Mouse (Mus musculus): Measurements from ENCODE around the gene Azin2. TPM values are rescaled to one million over a fixed set of nuclear protein-coding genes. Genes with fewer than 3 reads are reported as not detected.

The Azin2 gene
- polyA plus RNA-seq, 1 experiment, result 7.6 TPM

GRCm38 (mm10) chr4:128900484-128900883 is 61.8 kb downstream of the Azin2 start:
- 95% methylated on average over 14 of the region's 14 CpGs for WGBS
- no peaks in the 10 kb centered on the region for H3K36me3 ChIP-seq (ENCODE audit: control insufficient read depth, insufficient read depth, low read length)
- H3K27ac ChIP-seq (ENCODE audit: control insufficient read depth, insufficient read depth, low read length), result no peak overlapping the region
- no peaks in the 10 kb centered on the region for H3K27me3 ChIP-seq (ENCODE audit: control insufficient read depth, insufficient read depth, low read length)
- peaks cover 7% of the 10 kb centered on the region for H3K4me1 ChIP-seq (replicated peaks; ENCODE audit: control insufficient read depth, insufficient read depth, low read length)
- H3K4me3 ChIP-seq (ENCODE audit: control insufficient read depth, insufficient read depth, low read length), result no peak overlapping the region
- TF ChIP-seq POLR2A (IDR thresholded peaks at IDR 0.05; ENCODE audit: control insufficient read depth, extremely low read depth, insufficient read depth, low read length, poor library complexity) (no peak), CTCF (IDR thresholded peaks at IDR 0.05; ENCODE audit: borderline replicate concordance, control insufficient read depth, extremely low read depth, insufficient read depth, low read length, poor library complexity) (no peak)
- DNase-seq, result no peak

DNA sequence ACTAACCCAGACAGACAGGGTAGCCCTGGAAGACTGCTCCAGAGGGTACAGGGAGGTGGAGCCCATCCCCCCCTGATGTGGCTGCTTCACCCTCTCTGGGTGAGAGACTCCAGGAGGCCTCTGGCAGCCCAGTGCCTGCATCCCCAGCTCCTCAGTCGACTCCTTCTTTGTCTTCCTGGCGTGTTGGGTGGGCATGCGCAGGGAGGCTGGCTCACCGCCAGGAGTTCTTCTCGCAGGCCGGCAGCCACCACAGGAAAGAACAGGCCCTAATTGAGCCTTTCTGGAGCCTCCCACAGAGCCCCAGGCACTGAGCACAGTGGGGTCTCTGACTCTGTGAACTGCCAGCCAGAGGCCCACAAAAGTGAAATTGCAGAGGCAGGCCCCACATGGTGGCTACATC is 62.9 kb downstream of the Azin2 start:
- WGBS, result 19% methylated on average over 6 of the region's 6 CpGs
- TF ChIP-seq POLR2A (IDR thresholded peaks at IDR 0.05; ENCODE audit: control insufficient read depth, extremely low read depth, insufficient read depth, low read length, poor library complexity), result no peak
- no peak for TF ChIP-seq CTCF (IDR thresholded peaks at IDR 0.05; ENCODE audit: borderline replicate concordance, control insufficient read depth, extremely low read depth, insufficient read depth, low read length, poor library complexity)
- Histone ChIP-seq H3K36me3 (ENCODE audit: control insufficient read depth, insufficient read depth, low read length) (no peaks in the 10 kb centered on the region), H3K4me1 (replicated peaks; ENCODE audit: control insufficient read depth, insufficient read depth, low read length) (peaks cover 7% of the 10 kb centered on the region), H3K27me3 (ENCODE audit: control insufficient read depth, insufficient read depth, low read length) (no peaks in the 10 kb centered on the region), H3K4me3 (ENCODE audit: control insufficient read depth, insufficient read depth, low read length) (no peak overlapping the region), H3K27ac (ENCODE audit: control insufficient read depth, insufficient read depth, low read length) (no peak overlapping the region)
- no peak for DNase-seq

- H3K4me1 ChIP-seq (replicated peaks; ENCODE audit: control insufficient read depth, insufficient read depth, low read length), result peaks cover 7% of the 10 kb centered on the region
- 73% methylated on average over 7 of the region's 7 CpGs for WGBS
- no peak overlapping the region for H3K27ac ChIP-seq (ENCODE audit: control insufficient read depth, insufficient read depth, low read length)
- H3K27me3 ChIP-seq (ENCODE audit: control insufficient read depth, insufficient read depth, low read length), result no peaks in the 10 kb centered on the region
- DNase-seq, result no peak
- no peak overlapping the region for H3K4me3 ChIP-seq (ENCODE audit: control insufficient read depth, insufficient read depth, low read length)
- no peak for TF ChIP-seq CTCF (IDR thresholded peaks at IDR 0.05; ENCODE audit: borderline replicate concordance, control insufficient read depth, extremely low read depth, insufficient read depth, low read length, poor library complexity)
- TF ChIP-seq POLR2A (IDR thresholded peaks at IDR 0.05; ENCODE audit: control insufficient read depth, extremely low read depth, insufficient read depth, low read length, poor library complexity), result no peak
- no peaks in the 10 kb centered on the region for H3K36me3 ChIP-seq (ENCODE audit: control insufficient read depth, insufficient read depth, low read length)
Observed at GRCm38 (mm10) chr4:128897911-128898421, 64.3 kb downstream of the Azin2 start.

- TF ChIP-seq POLR2A (IDR thresholded peaks at IDR 0.05; ENCODE audit: control insufficient read depth, extremely low read depth, insufficient read depth, low read length, poor library complexity) (no peak), CTCF (IDR thresholded peaks at IDR 0.05; ENCODE audit: borderline replicate concordance, control insufficient read depth, extremely low read depth, insufficient read depth, low read length, poor library complexity) (no peak)
- Histone ChIP-seq H3K4me3 (ENCODE audit: control insufficient read depth, insufficient read depth, low read length) (no peak overlapping the region), H3K27me3 (ENCODE audit: control insufficient read depth, insufficient read depth, low read length) (no peaks in the 10 kb centered on the region), H3K4me1 (replicated peaks; ENCODE audit: control insufficient read depth, insufficient read depth, low read length) (peaks cover 7% of the 10 kb centered on the region), H3K27ac (ENCODE audit: control insufficient read depth, insufficient read depth, low read length) (no peak overlapping the region), H3K36me3 (ENCODE audit: control insufficient read depth, insufficient read depth, low read length) (no peaks in the 10 kb centered on the region)
- DNase-seq, result no peak
- 98% methylated on average over 10 of the region's 10 CpGs for WGBS
Observed at GRCm38 (mm10) chr4:128896667-128897066, 65.6 kb downstream of the Azin2 start.

GRCm38 (mm10) chr4:128895841-128896240 is 66.4 kb downstream of the Azin2 start:
- H3K36me3 ChIP-seq (ENCODE audit: control insufficient read depth, insufficient read depth, low read length), result no peaks in the 10 kb centered on the region
- no peaks in the 10 kb centered on the region for H3K27me3 ChIP-seq (ENCODE audit: control insufficient read depth, insufficient read depth, low read length)
- H3K4me3 ChIP-seq (ENCODE audit: control insufficient read depth, insufficient read depth, low read length), result no peak overlapping the region
- peaks cover 7% of the 10 kb centered on the region for H3K4me1 ChIP-seq (replicated peaks; ENCODE audit: control insufficient read depth, insufficient read depth, low read length)
- no peak for TF ChIP-seq CTCF (IDR thresholded peaks at IDR 0.05; ENCODE audit: borderline replicate concordance, control insufficient read depth, extremely low read depth, insufficient read depth, low read length, poor library complexity)
- no peak for TF ChIP-seq POLR2A (IDR thresholded peaks at IDR 0.05; ENCODE audit: control insufficient read depth, extremely low read depth, insufficient read depth, low read length, poor library complexity)
- WGBS, result 98% methylated on average over 4 of the region's 4 CpGs
- H3K27ac ChIP-seq (ENCODE audit: control insufficient read depth, insufficient read depth, low read length), result no peak overlapping the region
- no peak for DNase-seq

- Histone ChIP-seq H3K36me3 (ENCODE audit: control insufficient read depth, insufficient read depth, low read length) (no peaks in the 10 kb centered on the region), H3K27ac (ENCODE audit: control insufficient read depth, insufficient read depth, low read length) (no peak overlapping the region), H3K4me1 (replicated peaks; ENCODE audit: control insufficient read depth, insufficient read depth, low read length) (peaks cover 1% of the 10 kb centered on the region; the same call in 1 of the 2 replicates), H3K27me3 (ENCODE audit: control insufficient read depth, insufficient read depth, low read length) (no peaks in the 10 kb centered on the region), H3K4me3 (ENCODE audit: control insufficient read depth, insufficient read depth, low read length) (no peak overlapping the region)
- no peak for DNase-seq
- 92% methylated on average over 12 of the region's 12 CpGs for WGBS
- no peak for TF ChIP-seq CTCF (IDR thresholded peaks at IDR 0.05; ENCODE audit: borderline replicate concordance, control insufficient read depth, extremely low read depth, insufficient read depth, low read length, poor library complexity)
- TF ChIP-seq POLR2A (IDR thresholded peaks at IDR 0.05; ENCODE audit: control insufficient read depth, extremely low read depth, insufficient read depth, low read length, poor library complexity), result no peak
Observed at GRCm38 (mm10) chr4:128894112-128894511, 68.1 kb downstream of the Azin2 start.

GRCm38 (mm10) chr4:128892188-128892587 is 70.1 kb downstream of the Azin2 start:
- 92% methylated on average over 6 of the region's 6 CpGs for WGBS
- TF ChIP-seq POLR2A (IDR thresholded peaks at IDR 0.05; ENCODE audit: control insufficient read depth, extremely low read depth, insufficient read depth, low read length, poor library complexity), result no peak
- Histone ChIP-seq H3K27ac (ENCODE audit: control insufficient read depth, insufficient read depth, low read length) (no peak overlapping the region), H3K4me3 (ENCODE audit: control insufficient read depth, insufficient read depth, low read length) (no peak overlapping the region), H3K36me3 (ENCODE audit: control insufficient read depth, insufficient read depth, low read length) (no peaks in the 10 kb centered on the region), H3K4me1 (replicated peaks; ENCODE audit: control insufficient read depth, insufficient read depth, low read length) (no peaks in the 10 kb centered on the region), H3K27me3 (ENCODE audit: control insufficient read depth, insufficient read depth, low read length) (no peaks in the 10 kb centered on the region)
- DNase-seq, result no peak

Data from thymus, adult 2 months (tissue).